Mouse (Mus musculus): Measurements from ENCODE around the gene Nipal1. TPM values are rescaled to one million over a fixed set of nuclear protein-coding genes. Genes with fewer than 3 reads are reported as not detected.

Gene Nipal1
- total RNA-seq (2021): not detected
- long read RNA-seq, experiment 1: 0 reads
- long read RNA-seq, experiment 2: 0 reads

- peak; percentile 22 to 38 for DNase-seq
- intact Hi-C loops (cut with DNase I): no loop called here
Measured at GRCm38 (mm10) chr5:72647418-72647907, at the start of gene Nipal1. TSS of gene Nipal1 (plus strand) at chr5:72647795.

DNA sequence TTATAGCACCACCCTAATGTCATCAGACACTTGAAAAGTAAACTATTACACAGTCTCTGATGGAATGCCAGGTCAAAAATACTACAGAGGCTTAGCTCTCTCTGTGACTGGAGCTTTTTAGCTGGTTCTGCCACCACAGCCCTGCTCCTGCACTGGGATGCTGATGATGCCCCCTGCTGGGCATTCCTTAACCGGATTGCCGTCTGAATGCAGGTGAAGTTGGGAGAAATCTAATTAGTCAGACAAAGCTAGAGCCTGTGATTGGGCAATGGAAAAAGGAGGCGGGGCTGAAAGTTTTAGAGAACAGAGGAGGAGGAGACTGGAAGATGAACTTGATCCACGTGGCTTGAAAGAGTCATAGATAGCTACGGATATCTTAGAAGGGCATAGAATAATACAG lies 46.6 kb upstream of the Nipal1 start:
- DNase-seq: no peak
- intact Hi-C loops (cut with DNase I): loop anchor here (5.0 kb wide), 1 partner anchor 249 kb away; no protein-coding TSS in a partner anchor

DNA sequence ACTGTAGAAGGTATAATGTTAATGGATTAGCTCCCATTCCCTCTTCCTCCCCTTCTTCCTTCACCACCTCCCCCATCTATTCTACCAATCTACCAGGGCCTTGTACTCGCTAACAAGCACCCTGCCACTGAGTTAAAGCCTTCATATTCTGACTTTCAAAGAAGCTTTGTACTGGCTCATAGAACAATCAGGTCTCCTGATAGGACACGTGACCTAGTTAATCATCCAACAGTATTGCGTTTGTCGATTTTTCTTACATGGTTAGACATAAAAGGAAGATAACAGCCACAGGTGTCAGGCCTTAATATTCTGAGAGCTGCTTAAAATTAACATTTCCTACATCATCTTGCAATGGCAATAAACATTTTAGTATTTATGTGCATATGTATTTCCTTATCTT lies 44.5 kb upstream of the Nipal1 start:
- DNase-seq: no peak
- intact Hi-C loops (cut with DNase I): loop anchor here (5.0 kb wide), 1 partner anchor 251 kb away; no protein-coding TSS in a partner anchor

- no peak for DNase-seq
- intact Hi-C loops (cut with DNase I): no loop called here
Measured at GRCm38 (mm10) chr5:72617413-72617812, 30.2 kb upstream of the Nipal1 start.

- intact Hi-C loops (cut with DNase I): no loop called here
- no peak for DNase-seq
Measured at GRCm38 (mm10) chr5:72621022-72621421, 26.6 kb upstream of the Nipal1 start.

DNA sequence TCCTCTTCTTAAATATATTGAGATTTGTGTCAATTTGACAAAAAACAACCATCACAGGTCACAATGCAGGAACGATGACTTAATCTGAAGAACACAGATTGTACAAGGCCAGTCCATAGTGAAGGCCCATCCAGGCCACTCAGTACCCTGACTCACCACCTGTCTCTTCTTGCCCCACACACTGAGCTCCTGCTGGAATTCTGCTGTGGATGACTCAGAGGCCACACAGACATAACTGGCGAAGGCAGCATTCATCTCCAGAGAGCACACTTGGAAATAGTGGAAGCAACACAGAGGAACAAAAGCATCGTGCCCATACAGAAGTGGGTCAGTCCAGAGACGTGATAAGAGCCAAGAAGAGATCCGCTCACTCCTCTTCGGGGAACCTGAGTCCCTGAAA lies 17.6 kb upstream of the Nipal1 start:
- no peak for DNase-seq
- intact Hi-C loops (cut with DNase I): no loop called here

GRCm38 (mm10) chr5:72634791-72635271 lies 12.8 kb upstream of the Nipal1 start:
- intact Hi-C loops (cut with DNase I): no loop called here

DNA sequence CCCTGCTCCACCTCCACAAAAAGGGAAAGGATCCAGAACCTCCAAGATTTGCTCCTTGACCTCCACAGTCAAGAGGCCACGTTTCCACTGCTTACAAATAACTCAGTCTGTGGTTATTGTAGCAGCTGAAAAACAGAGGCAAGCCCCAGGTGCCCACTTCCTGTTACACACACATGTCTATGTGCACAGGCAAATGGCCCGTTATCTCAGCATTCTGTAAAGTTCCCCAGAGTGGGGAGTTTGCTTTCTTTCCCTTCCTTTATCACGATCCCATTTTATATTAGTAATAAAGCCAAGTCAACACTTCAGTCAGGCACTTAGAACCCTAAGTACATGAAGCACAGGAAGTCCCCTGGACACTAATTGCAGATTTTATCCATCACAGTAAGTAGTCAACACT lies 11.5 kb upstream of the Nipal1 start:
- intact Hi-C loops (cut with DNase I): no loop called here
- DNase-seq: no peak

More at GRCm38 (mm10) chr5:72634791-72635271, 12.8 kb upstream of the Nipal1 start:
- DNase-seq: no peak

GRCm38 (mm10) chr5:72636576-72636975 lies 11.0 kb upstream of the Nipal1 start:
- no peak for DNase-seq
- intact Hi-C loops (cut with DNase I): no loop called here

- DNase-seq: no peak
- intact Hi-C loops (cut with DNase I): no loop called here
Measured at GRCm38 (mm10) chr5:72640072-72640471, 7.5 kb upstream of the Nipal1 start.

- DNase-seq: no peak
- intact Hi-C loops (cut with DNase I): no loop called here
Measured at GRCm38 (mm10) chr5:72643655-72644054, 3.9 kb upstream of the Nipal1 start.

DNA sequence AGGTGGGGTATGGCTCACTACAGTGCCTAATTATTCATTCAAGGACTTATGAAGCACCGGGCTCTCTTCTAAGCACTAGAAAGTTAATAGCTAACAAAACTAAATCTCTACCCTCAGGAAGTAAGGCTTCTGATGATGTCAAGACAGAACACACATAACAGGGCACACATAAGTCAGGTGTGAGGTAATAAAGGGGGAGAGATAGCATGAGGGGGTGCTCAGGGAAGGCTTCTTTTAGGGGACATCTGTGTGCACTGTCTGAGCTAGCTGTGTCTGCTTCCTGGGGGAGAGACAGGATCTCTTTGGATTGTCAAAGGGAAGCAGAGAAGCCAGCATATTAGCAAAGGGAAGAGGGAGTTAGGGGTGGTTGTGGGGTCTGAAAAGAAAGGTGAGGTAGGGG lies 3.4 kb upstream of the Nipal1 start, which contains the start of gene Cnga1:
TSS of gene Cnga1 (minus strand) at position 101 of the 400 bp plus-strand sequence.
- no peak for DNase-seq
- intact Hi-C loops (cut with DNase I): no loop called here

DNA sequence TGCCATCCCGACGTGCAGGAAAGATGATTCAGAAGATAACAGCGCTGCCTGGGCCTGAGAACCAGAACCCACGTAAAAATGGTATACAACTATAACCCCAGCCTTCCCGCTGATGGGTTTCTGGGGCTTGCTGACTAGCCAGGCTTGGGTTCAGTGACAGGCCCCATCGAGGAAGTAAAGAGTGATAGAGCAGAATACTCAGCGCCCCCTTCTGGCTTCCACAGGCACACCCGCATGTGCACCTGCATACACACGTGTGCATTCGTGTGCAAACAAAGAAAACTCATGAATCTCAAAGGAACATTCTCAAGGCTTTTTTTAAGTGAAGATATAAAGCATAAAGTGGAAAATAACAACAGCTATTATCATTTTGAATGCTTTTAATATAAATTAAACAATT lies 1.5 kb upstream of the Nipal1 start:
- intact Hi-C loops (cut with DNase I): no loop called here
- DNase-seq: no peak

GRCm38 (mm10) chr5:72646996-72647395 lies 599 bp upstream of the Nipal1 start:
- intact Hi-C loops (cut with DNase I): no loop called here
- DNase-seq: no peak

DNA sequence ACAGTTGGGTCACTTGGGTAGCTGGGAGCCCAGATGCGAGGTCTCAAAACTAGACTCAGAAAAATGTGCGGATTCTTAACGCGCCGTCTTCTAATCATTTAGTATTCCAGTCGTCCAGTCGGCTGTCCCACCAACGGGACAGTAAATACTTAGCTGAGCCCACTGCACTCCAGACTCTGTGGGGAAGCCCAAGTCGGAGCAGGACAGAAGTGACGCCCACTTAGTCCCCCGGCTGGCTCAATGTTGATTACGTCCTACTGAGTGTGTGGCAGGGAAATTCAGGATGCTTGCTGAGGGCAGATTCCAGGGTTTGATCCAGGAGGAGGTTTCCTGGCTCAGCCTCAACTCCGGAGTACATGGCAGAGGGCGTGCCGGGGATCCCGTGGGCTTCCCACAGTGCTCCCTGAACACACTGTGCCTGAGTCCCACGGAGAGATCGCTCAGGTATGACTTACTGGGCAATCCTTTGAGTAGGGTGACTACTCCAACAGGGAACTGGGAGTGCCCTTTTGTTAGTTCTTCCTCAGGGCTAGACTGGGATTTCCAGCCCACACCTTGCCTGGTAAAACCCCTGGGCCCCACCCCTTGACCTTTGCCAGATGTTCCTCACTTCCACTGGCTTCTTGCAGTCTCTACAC lies 482 bp downstream of the Nipal1 start:
- no peak for DNase-seq
- intact Hi-C loops (cut with DNase I): no loop called here

- intact Hi-C loops (cut with DNase I): no loop called here
- DNase-seq: no peak
Measured at GRCm38 (mm10) chr5:72648987-72649735, 1.6 kb downstream of the Nipal1 start.

DNA sequence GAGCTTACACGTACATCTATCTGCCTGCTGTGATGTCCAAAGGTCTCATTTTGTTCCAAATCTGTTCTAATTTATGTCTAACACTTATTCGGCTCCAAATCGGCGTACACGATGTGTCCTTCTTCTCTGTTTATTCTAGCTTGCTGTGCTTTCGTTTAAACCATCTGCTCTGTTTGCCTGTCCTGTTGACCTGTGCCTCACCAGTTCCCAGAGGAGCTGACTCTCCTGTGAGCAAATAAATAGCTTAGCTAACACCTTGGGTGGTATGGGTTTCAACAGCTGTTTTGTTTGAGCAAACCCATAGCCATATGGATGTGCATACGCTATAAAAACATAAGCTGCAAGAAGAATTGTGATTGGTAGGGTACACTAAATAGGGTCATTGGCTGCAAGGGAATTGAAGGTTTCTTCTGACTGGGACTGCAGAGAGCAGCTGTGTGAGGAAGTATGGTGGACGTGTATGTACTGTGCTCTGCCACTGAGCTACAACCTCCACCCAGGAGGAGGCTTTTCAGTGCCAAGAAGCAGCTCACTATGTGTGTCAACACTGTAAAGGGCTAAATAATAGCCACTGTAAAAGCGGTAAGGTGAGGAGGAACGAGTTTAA lies 5.6 kb downstream of the Nipal1 start:
- intact Hi-C loops (cut with DNase I): no loop called here
- no peak for DNase-seq

DNA sequence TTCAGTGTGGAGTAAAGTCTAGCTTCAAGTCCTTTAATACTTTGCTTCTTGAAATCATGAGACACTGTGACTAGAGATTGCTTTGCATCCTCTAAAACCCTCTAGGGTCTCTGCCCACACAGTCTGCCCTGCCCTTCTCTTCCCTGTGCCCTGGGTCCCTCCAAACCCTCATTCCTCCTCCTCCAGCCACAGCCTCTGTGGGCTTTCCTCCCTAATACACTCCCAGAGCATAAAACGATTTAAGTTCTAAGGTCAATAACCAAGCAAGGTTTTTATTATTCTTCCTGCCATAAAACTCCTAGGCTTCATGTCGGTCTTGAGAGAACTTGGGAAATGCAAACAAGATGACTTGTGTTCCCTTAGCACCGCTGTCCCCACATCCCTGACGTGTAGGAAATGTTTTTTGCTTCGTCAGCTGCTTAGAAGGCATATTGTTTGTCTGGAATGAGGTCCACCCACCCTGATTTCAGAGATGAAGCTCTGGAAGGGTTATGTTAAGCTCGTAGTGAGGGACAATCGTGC lies 8.7 kb downstream of the Nipal1 start:
- DNase-seq: no peak
- intact Hi-C loops (cut with DNase I): no loop called here

DNA sequence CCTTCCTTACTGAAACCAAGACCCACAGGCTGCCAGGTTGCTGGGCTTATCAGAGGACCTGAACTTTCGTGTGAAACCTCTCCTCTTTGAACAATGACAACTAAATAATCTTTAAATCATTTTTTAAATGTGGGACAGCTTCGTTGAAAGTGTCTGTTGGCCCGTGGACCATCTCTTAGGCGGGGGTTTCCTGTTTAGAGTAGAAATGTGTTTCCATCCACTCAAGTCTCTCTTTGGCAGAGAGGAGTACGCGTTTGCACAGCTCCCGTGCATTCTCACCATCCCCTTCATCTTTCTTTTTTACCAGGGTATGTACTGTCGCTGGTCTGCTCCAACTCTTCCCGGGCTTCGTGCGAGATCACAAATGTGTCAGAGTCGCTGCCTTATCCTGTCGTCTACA lies 10.8 kb downstream of the Nipal1 start:
- DNase-seq: no peak
- intact Hi-C loops (cut with DNase I): no loop called here

DNA sequence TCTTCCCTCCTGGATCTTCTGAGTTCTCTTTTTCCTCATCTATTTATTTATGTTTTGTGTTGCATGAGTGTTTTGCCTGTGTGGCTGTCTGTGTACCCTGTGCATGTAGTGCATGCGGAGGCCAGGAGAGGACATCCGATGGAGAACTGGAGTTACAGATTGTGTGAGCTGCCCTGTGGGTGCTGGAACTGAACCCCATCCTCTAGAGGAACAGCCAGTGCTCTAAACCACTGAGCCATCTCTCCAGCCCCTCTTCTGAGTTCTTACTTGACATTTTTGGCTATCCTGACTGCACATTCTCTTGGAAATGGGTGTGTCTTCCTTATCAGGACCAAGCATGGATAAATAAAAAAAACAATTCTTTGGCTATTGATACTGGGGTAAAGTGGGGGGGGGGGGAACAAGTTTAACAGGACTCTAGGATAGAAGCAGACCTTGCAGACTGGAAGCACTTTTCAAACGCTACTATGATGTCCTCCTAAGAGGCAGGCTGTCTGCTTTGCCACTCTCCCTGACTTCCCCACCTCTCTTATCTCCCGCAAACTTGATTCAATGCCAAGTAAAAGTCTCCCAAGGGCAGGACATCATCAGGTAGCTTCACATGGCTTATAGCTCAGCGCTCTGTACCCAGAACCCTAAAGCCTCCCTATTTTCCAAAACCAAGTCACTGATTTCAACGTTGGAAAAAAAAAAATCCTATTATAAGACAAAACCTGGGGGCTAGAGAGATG lies 13.6 kb downstream of the Nipal1 start:
- no peak for DNase-seq
- intact Hi-C loops (cut with DNase I): no loop called here
